Mouse (Mus musculus): ENCODE results near the gene Nop2. TPM values are rescaled to one million over a fixed set of nuclear protein-coding genes. Genes with fewer than 3 reads are reported as not detected.
A peak's percentile ranks its signal among the peaks of the same experiment; 100 is the strongest.

Gene Nop2
- total RNA-seq, 2 experiments from 2014 or later: 16.0 to 20.4 TPM

- intact Hi-C loops (cut with DNase I; ENCODE audit: low total_unique reads): loop anchor here (5.0 kb wide), 1 partner anchor 36 kb away; no protein-coding TSS in a partner anchor
- DNase-seq: no peak
Measured at GRCm38 (mm10) chr6:125101444-125101843, 30.3 kb upstream of the Nop2 start.

- intact Hi-C loops (cut with DNase I; ENCODE audit: low total_unique reads): loop anchor here (5.0 kb wide), 1 partner anchor 33 kb away; no protein-coding TSS in a partner anchor
- no peak for DNase-seq
Measured at GRCm38 (mm10) chr6:125104223-125104622, 27.5 kb upstream of the Nop2 start.

- DNase-seq: no peak
- intact Hi-C loops (cut with DNase I; ENCODE audit: low total_unique reads): no loop called here
Measured at GRCm38 (mm10) chr6:125107705-125108104, 24.0 kb upstream of the Nop2 start.

- intact Hi-C loops (cut with DNase I; ENCODE audit: low total_unique reads): no loop called here
- DNase-seq: no peak
Measured at GRCm38 (mm10) chr6:125109371-125109770, 22.3 kb upstream of the Nop2 start.

GRCm38 (mm10) chr6:125110927-125111326 lies 20.8 kb upstream of the Nop2 start:
- peak; percentile 49 for DNase-seq
- intact Hi-C loops (cut with DNase I; ENCODE audit: low total_unique reads): loop anchor here (2.0 to 5.0 kb wide), 2 partner anchors 14 to 406 kb away; no protein-coding TSS in a partner anchor

- no peak for DNase-seq
- intact Hi-C loops (cut with DNase I; ENCODE audit: low total_unique reads): loop anchor here (5.0 kb wide), 1 partner anchor 405 kb away; no protein-coding TSS in a partner anchor
Measured at GRCm38 (mm10) chr6:125112553-125112952, 19.2 kb upstream of the Nop2 start.

GRCm38 (mm10) chr6:125119387-125119786 lies 12.3 kb upstream of the Nop2 start:
- no peak for DNase-seq
- intact Hi-C loops (cut with DNase I; ENCODE audit: low total_unique reads): no loop called here

GRCm38 (mm10) chr6:125128724-125129123 lies 3.0 kb upstream of the Nop2 start:
- intact Hi-C loops (cut with DNase I; ENCODE audit: low total_unique reads): no loop called here
- no peak for DNase-seq

GRCm38 (mm10) chr6:125129710-125130402 lies 1.9 kb upstream of the Nop2 start:
- intact Hi-C loops (cut with DNase I; ENCODE audit: low total_unique reads): no loop called here
- no peak for DNase-seq

- intact Hi-C loops (cut with DNase I; ENCODE audit: low total_unique reads): no loop called here
- no peak for DNase-seq
Measured at GRCm38 (mm10) chr6:125132470-125132869, 761 bp downstream of the Nop2 start.

- no peak for DNase-seq
- intact Hi-C loops (cut with DNase I; ENCODE audit: low total_unique reads): loop anchor here (5.0 kb wide), 1 partner anchor 35 kb away; no protein-coding TSS in a partner anchor
Measured at GRCm38 (mm10) chr6:125137002-125137671, 5.4 kb downstream of the Nop2 start.

GRCm38 (mm10) chr6:125139747-125140146 lies 8.0 kb downstream of the Nop2 start:
- intact Hi-C loops (cut with DNase I; ENCODE audit: low total_unique reads): loop anchor here (5.0 kb wide), 1 partner anchor 37 kb away; no protein-coding TSS in a partner anchor
- DNase-seq: no peak

- intact Hi-C loops (cut with DNase I; ENCODE audit: low total_unique reads): no loop called here
- no peak for DNase-seq
Measured at GRCm38 (mm10) chr6:125142436-125142835, 10.7 kb downstream of the Nop2 start.

GRCm38 (mm10) chr6:125143128-125143527 lies 11.4 kb downstream of the Nop2 start:
- no peak for DNase-seq
- intact Hi-C loops (cut with DNase I; ENCODE audit: low total_unique reads): no loop called here

- intact Hi-C loops (cut with DNase I; ENCODE audit: low total_unique reads): no loop called here
- DNase-seq: no peak
Measured at GRCm38 (mm10) chr6:125143904-125144303, 12.2 kb downstream of the Nop2 start.

- peak; percentile 89 for DNase-seq
- intact Hi-C loops (cut with DNase I; ENCODE audit: low total_unique reads): no loop called here
Measured at GRCm38 (mm10) chr6:125145001-125145400, 13.3 kb downstream of the Nop2 start, which contains the start of gene Iffo1. Gene Iffo1 (plus strand): TSS chr6:125145241.

GRCm38 (mm10) chr6:125145479-125145951 lies 13.8 kb downstream of the Nop2 start:
- intact Hi-C loops (cut with DNase I; ENCODE audit: low total_unique reads): no loop called here

GRCm38 (mm10) chr6:125146148-125146547 lies 14.4 kb downstream of the Nop2 start:
- intact Hi-C loops (cut with DNase I; ENCODE audit: low total_unique reads): no loop called here

More at GRCm38 (mm10) chr6:125145479-125145951, 13.8 kb downstream of the Nop2 start:
- DNase-seq: peak; percentile 32

GRCm38 (mm10) chr6:125146797-125147196 lies 15.1 kb downstream of the Nop2 start:
- intact Hi-C loops (cut with DNase I; ENCODE audit: low total_unique reads): no loop called here

More at GRCm38 (mm10) chr6:125146148-125146547, 14.4 kb downstream of the Nop2 start:
- no peak for DNase-seq

GRCm38 (mm10) chr6:125147329-125147728 lies 15.6 kb downstream of the Nop2 start:
- DNase-seq: peak; percentile 47
- intact Hi-C loops (cut with DNase I; ENCODE audit: low total_unique reads): no loop called here

More at GRCm38 (mm10) chr6:125146797-125147196, 15.1 kb downstream of the Nop2 start:
- DNase-seq: peak; percentile 55
